Mouse (Mus musculus): ENCODE data around the gene Rap1b.

Gene Rap1b

DNA sequence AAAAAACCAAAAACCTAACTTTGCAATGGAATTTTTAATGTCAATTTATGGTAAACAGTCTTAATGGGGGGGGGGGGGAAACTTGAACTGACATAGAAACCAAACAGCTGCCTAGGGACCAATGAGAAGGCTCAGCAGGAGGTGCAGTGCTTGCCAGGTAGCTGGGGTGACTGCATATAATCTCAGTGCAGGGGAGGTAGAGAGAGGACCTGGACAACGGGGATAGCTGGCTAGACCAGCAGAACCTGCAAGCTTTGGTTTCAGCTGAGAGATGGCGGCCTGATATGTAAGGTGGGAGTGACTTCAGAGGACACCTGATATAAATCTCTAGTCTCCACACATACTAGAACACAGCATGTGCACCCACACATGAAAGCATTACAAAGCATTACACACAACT is 33.3 kb downstream of the Rap1b start:
- no peak for DNase-seq

DNA sequence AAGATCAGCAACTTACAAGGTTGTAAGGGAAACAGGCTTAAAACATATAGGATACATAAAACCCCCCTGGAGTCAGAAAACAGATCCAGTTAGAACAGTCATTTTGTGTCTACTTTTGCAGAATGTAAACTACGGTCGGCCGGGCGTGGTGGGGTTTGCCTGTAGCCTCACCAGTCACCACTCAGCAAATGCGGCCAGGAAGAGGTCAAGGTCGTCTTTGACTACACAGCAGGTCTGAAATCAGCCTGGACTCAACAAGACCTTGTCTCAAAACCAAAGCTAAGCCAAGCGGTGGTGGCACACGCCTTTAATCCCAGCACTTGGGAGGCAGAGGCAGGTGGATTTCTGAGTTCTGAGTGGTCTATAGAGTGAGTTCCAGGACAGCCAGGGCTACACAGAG is 34.3 kb downstream of the Rap1b start:
- DNase-seq, result no peak

DNA sequence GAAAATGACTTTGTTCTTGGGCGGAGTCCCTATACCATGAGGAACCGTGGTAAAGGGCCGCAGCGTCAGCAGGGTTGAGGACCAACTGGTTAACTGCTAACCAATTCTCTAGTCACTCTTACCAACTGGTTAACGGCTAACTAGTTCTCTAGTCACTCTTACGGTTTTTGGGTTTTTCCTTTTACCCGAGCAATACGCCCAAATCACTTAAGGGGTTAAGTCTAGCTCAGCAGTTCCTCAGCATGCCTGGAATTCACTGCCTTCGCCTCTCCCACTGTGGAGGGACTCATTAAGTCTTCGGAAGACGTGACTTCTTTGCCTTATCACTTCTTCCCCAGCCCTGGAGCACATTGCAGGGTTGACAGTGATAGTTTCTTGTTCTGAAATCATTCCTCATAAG is 35.3 kb downstream of the Rap1b start:
- DNase-seq, result no peak

DNA sequence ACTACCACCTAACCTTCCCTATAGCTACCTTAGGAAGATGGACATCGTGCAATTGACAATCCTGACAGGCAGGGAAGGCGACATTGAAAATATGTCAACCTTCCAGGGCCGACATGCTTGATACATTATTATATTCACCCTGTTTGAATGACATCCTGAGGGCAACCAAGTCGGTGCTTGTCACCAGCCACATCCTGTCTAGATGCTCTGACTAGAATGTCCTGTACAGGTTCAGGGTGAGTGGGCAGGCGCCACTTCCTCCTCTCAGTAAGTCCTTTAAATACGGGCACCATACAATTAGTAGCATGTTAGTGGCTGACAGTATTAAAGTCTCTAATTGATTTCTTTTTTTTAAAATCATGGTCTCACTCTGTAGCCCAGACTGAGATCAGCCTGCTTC is 37.8 kb downstream of the Rap1b start:
- DNase-seq, result no peak

DNA sequence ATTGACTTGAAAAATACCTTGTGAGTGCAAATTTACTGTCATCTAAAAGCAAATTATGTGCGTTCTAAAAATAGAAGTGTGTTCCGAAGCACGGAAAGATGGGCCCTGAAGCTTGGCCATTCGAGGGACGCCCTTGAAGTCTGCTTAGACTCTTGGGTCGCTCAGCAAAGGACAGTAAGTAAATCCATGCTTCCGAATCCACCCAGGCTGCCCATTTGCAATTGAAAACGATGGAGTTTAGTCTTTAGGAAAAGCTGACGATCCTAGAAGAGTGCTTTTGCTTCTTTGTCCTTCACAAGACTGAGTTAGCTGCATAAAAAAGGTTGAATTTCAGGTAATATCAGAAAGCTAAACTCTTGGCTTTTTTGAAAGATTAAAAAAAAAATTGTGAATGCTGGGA is 39.9 kb downstream of the Rap1b start:
- DNase-seq, result no peak

DNA sequence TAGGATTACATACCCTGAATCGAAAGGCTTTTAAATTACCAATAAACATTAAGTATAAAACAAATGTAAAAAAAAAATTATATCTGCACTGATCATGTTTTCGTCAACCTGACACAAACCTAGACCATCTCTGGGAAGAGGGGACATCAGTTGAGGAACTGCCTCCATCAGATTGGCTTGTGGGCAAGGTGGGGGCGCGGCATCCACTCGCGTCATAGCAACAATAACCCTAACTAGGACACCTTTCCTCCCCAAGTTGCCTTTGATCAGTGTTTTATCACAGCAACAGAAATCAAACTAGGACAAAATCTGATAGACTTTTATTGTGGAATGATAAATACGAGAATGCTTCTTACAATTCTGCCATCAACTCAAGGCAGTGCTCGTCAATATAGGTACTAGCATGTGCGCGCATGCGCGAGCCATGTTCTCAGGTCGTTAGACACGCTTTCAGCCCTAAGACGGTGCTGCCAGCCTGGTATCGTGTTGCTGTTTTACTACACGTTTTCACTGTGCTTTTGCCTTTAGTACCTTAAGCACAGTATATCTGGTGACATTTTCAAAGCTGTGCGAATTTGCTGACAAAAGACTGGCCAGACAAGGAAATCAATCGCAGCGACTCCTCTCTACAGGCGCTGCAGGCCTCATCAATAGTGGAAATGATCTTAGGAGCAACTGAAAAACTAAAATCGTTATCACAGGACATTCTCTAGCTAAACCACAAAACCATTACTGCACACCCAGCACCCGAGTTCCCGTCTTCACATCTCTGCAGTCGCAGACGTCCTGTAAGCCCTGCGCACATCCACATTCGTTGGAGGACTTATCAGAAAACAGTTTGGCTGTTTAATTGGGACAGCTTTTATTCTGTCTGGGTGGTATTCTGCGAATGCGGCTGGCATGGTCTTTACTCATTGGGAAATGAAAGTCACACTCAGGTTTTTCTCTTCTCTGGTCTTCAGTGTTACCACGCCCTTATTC is 41.7 kb downstream of the Rap1b start:
- DNase-seq, result no peak

DNA sequence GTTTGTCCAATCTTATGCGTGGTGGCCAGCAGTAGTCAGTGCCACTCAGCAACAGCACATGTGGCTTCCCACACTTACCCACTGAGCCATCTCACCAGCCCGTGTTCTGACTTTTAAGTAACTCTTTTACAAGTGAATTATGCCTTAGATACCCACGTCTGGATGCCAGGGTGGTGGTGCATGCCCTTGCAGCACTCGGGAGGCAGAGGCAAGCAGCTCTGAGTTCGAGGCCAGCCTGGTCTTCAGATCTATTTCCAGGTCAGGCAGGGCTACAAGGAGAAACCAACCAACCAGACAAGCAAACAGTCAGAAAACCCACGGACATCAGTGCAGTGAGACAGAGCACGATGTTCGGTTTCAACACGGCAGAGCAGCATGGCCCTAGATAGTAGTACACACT is 43.9 kb downstream of the Rap1b start:
- DNase-seq, result no peak

DNA sequence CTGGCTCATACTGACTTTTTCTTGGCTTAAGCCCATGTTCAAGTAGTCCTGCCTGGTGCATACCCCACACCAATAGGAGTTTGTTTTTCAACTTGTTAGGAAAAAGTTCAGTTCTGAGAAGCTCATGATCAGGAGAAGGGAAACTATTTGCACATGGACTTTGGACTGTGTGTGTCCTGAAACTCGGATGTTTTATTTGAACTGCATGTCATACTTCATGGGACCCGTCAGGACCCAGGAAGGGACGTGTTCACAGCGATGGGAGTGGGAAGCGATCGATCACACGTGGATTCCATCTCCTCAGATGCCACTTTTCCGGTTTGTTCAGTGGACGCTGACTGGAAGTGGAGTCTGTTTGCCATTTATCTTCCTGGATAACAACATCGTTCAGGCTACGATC is 46.0 kb downstream of the Rap1b start:
- no peak for DNase-seq

DNA sequence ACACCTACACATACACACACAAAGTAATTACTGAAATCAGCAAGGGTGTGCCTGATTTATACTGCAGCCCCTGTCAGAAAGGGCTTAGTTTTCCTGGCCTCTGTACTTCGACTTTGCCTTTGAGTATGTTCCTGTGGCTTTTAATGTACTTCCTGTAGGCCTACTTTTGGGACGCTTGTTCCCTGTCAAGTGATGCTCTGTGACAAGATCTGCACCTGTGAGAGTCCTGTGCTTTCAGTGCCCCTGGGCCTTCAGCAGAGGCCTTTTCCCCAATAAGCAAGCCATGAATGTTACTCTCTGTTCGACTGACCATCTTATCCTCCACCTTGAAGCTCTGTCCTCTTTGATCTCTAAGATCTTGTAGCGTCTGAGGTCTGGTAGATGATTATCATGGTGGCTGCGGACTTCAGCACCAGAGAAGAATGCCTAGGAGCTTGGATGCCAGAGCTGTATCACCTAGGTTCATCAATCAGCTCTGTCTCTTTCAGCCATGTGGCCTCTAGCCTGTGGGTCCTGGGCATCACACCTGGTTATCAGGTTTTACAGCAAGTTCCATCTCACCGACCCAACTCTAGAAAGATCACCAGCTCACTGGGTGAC is 47.3 kb downstream of the Rap1b start:
- no peak for DNase-seq

DNA sequence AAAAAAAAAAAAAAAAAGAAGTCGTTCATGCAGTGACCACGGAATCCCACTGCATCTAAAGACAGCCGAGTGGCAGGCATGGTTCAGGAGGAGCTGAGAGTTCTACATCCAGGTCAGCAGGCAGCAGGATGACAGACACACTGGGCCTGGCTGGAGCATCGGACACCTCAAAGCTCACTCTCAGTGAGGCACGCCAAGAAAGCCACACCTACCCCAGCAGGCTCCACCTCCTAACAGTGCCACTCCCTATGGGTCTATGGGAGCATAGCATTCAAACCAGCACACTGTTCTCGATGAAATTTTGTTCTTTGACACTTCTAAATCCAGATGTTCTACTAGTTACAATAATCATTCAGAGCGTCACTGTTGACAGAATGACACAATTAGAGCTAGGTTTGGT is 48.2 kb downstream of the Rap1b start:
- DNase-seq, result no peak

DNA sequence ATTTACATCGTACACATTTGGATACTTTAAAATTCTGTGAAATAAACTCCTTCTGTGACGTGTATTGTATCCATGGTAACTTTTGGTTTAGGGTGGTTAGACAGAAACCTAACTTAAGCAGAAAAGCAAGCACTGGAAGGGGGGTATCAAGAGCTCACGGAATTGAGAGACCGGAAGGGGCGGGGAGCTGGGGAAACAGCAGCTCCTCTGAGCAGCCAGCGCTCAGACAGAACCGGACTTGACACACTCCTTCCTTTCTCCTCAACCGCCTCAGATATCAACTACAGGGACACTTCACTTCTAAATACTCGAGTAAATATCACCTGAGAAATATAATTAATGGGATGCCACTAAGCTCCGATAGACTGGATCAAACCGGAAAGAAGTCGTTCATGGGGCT is 48.7 kb downstream of the Rap1b start:
- DNase-seq, result no peak

DNA sequence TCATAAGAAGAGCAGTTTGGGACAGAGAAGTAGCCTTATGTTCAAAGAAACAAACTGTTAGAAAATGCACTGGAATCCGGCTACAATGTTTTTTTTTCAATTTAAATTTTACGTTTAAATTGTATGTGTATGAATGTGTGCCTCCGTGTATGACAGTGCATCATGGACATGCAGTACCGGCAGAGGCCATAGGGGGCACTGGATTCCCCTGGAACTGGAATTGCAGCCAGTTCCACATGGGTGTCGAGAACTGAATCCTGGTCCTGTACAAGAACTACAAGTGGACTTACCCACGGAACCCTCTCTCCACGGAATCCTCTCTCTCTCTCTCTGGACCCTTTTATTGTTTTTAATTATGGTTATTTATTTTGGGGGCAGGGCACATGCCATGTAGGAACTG is 49.7 kb downstream of the Rap1b start:
- DNase-seq, result no peak

DNA sequence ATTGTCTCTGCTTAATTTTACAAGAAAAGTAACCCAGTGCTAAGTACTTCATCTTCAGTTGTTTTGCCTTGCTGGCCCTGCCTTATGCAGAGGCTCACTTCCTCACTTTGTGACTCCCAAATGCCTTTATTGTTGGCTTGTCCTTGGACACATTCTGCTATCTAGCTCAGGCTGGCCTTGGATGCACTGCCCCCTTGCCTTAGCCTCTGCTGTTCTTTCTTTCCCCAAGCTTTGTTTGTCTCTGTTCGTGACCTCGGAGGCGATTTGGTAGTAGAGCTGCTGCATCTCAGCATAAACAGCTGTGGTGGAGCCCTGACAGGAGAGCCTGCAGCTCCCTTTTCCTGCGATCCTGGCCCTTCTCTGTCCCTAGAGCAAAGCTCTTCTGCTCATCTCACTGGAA is 50.6 kb downstream of the Rap1b start:
- DNase-seq, result no peak

DNA sequence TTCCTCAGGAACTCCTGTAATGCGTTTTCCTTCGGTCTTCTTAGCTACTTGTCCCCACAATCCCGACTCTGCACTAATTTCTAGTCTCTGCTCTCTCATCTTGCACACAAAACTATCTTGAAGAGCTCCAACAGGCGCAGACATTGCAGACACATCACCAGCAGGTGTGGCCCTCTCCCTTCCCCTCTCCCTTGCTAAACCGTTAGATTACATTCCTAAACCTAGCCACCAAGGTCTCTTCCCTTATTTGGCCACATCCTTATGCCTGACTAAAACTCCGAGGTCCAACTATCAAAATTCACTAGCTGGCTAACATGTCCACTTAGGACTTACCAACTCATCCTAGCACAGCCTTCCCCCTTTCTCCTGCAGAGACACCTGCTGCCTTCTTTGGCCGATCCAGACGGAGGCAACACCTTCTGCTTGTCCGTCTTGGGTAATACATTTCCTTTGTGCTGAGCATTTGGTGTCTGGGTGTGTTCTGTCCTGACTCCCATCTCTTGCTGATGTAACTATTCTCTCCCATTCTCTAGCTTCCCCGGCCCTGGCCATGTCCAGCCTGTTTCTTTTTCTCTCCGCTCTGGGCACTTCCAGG is 52.3 kb downstream of the Rap1b start:
- no peak for DNase-seq

DNA sequence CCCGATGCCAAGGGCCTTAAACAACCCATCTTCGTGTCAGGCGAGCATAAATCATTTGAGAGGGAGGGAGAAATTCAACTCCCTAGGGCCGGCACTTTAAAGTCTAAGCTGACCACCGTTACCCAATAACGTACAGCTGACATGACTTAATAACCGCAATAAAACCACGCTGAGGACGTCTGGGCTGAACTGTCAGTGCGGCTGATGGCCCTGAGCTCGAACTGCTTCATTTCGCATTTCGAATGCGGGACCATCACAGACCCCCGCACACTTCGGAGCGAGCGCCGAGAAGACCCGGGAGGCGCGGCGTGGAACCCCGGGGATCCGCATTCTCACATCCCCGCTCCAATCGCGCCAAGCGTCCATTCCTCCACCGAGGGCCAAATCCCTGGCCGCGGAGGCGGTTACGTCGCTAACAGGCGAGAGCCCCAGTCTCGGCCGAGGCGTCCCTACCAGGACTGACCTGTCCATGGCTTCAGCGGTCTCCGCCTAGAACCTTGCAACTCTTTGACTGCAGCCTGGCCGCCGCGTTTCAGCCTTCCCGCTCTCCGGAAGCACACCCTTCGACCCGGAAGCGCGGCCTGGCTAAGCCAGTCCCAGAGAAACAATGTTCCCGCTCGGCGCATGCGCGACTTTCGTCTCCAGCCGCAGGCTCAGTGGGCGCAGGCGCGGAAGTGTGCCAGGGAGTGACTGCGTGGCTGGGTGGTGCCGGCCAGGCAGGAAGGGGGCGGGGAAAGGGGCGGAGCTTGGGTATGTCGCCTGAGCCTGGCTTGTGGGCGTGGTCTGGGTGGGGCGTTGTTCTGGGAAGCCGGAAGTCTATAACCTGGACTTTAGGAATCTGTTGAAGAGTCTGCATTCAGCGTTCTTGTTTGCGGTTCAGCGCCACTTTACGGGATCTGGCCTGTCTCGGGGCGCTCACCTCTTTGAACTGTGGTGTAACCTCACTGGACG is 53.4 kb downstream of the Rap1b start, which contains the start of gene Nup107:
TSS of gene Nup107 (minus strand) at position 565 of the 951 bp plus-strand sequence.
- DNase-seq, result peak; percentile 99

DNA sequence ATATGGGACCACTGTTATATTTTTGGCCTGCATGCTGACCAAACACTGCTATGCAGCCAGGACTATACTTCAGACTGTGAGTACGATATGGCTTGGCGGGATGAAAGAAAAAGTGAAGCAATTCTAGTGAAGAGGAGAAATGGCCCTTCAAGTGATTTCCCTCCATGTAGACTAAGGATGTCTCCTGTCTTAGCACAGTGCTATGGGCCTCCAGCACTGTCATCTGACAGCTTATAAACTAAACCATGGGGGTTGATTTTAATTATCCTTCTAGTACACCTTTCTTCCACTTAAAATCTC is 54.7 kb downstream of the Rap1b start:
- no peak for DNase-seq

DNA sequence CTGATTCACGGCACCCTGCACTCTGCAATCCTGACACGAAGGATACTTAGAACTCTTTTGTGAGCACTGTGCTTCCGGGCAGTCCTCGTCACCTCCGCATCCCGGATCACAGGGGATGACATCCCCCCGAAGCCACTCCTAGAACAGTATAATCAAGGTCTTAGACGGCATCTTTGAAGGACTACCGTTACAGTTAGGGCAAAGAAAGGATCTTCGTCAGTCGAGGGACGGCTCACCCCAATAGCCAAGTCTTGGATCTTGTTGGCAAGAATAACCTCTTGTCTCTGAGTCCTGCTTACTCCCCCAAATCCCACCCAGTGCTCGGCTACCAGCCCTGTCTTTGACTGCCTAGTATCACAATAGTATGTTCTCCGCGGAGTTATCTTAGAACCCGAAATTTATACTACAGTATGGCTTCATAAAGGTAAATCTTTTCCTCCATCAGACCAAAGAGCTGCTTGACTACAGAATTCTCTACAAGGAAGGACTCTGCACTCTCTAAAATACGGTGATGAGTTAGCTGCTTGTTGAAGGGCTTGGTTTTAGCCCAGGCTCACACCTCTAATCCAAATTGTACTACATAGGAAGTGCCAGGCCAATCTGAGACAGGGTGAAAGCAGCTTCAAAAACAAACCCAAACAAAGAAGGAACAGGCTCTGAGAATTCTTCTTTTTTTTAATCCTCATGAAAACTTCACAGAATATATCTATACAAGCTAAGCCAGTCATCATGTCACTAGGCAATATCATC is 55.2 kb downstream of the Rap1b start:
- DNase-seq, result no peak

DNA sequence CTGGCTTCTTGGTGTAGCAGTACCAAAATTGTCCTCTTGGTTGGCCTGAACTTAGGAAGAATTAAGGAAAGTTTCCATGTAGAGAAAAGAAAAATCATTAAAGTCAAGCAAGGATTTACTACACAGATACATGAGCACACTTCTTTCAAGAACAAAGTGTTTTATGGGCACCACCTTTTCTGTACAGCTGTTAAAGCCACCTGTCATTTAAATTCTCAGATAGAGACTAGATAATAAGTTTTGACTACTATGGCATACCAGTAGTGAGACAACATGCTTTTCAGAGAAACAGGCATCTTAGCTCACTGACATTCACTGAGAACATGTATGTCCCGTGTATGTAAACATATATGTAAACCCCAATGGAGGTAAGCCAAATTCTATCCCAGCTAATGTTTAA is 55.8 kb downstream of the Rap1b start:
- no peak for DNase-seq

DNA sequence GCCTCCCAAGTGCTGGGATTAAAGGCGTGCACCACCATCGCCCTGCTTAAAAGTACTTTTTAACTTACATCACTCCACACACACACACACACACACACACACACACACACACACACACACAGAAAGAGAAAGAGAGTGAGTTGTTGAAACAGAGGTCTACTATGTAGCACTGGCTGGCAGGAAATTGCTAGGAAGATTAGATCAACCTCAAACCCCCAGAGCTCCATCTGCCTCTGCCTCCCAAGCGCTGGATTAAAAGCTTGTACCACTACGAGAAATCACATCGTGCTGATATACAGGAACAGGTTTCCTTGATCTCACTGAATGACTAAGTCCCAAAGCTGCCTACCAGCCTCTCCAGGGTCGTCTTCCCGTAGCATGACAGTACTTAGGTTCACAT is 61.2 kb downstream of the Rap1b start:
- DNase-seq, result no peak

DNA sequence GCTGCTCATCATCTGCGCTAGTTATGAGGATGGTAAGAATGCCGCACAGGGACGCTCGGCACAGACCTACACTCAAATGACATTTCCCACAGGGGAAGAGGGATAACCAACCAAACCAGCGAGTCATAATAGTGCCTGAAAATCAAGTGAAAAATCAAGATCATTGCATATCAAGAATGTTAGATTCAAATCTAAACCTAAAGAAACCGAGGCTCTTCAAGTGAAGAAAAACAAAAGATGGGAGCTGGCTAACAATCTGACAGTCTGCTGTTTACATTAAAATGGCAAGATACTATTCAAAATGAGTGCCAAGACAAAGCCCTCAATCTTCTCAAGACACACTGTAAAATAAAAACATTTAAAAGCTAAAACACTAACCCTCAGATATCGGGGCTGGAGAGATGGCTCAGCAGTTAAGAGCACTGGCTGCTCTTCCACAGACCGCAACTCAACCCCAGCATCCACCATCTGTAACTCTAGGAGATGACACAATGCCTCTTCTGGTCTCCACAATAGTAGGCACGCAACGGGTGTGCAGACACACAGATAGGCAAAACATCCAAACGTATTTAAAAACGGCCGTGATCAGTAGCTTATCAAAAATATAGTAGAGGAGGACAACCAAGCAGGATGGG is 61.9 kb downstream of the Rap1b start:
- DNase-seq, result no peak

DNA sequence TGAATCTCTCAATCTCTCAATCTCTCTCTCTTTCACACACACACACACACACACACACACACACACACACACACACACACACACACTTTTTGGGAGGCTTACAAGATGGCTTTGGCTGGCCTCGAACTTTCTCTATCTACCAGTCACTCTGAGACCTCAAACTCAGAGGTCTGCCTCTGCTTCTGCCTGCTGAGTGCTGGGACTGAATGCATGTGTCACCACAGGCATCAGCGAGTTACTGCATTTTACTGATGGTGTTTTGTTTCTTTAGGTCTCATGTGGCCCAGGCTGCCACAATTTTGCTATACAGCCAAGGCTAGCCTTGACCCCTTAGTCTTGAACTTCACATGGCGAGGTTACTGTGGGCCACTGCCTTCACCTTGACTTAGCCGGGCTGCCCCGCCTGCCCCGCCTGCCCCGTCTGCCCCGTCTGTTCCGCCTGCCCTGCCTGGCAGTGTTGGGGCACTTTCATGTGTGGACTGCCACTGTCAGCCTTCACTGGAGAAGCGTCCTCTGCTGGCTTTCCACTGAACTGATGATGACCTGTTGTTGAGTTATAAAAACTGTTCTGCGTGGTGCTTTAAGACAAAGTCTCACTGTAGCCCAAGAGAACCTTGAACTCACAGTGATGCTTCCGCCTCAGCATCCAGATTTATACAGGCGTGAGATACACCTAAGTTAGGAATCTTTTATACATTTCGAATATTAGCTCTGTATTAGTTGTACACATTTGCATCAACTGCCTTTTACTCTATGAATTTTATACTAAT is 63.2 kb downstream of the Rap1b start:
- DNase-seq, result no peak

All from layer of hippocampus, adult 9-11 months (tissue).